Mouse (Mus musculus) CH12.LX (cell line): Measurements from ENCODE around the gene Ehf. TPM values are rescaled to one million over a fixed set of nuclear protein-coding genes. Genes with fewer than 3 reads are reported as not detected.

Experiments used
- DNase-seq: peaks from one replicate; pipeline ENCODE4 v3.0.0-alpha.2; 2013; ENCODE audit errors: extremely low read depth
- H3K27ac ChIP-seq: 2 replicates; pipeline ENCODE4 v1.5.1; 2012; ENCODE audit warnings: low read depth, mild to moderate bottlenecking, control low read depth, moderate library complexity; ENCODE audit not compliant: insufficient read depth
- H3K27me3 ChIP-seq: replicated peaks from 2 replicates; pipeline ENCODE3; 2012; ENCODE audit warnings: inconsistent platforms
- H3K36me3 ChIP-seq, 2 experiments: replicated peaks in 1 of 2; 2 replicates each; pipeline versions ENCODE3 to v1.6.1; 2012; ENCODE audit warnings: inconsistent platforms in 1 of 2, low read length in 1 of 2, mild to moderate bottlenecking in 1 of 2, mixed read lengths in 1 of 2, moderate library complexity in 1 of 2; ENCODE audit not compliant: control insufficient read depth in 1 of 2, insufficient read depth in 1 of 2
- H3K4me1 ChIP-seq, 2 experiments: 2 replicates each; pipeline ENCODE4 v1.6.1; 2012; ENCODE audit warnings: inconsistent platforms in 1 of 2, moderate library complexity in 1 of 2; ENCODE audit not compliant: insufficient read depth in 2 of 2, control insufficient read depth in 1 of 2
- H3K4me2 ChIP-seq: 2 replicates; pipeline ENCODE4 v1.6.1; 2012; ENCODE audit warnings: low read depth, mild to moderate bottlenecking, control low read depth; ENCODE audit not compliant: poor library complexity, insufficient read depth, severe bottlenecking
- H3K4me3 ChIP-seq, 3 experiments: fragments of 150-350 bp in 1 of 3; sonication (generic) in 1 of 3; replicated peaks in 1 of 3; 2 replicates each; pipeline versions ENCODE3 to v1.5.1; 2011 to 2012; ENCODE audit warnings: low read depth in 2 of 3, low read length in 2 of 3, mild to moderate bottlenecking in 2 of 3, moderate library complexity in 2 of 3, control low read depth in 1 of 3, improper control_type of control experiment in 1 of 3, inconsistent platforms in 1 of 3, mixed read lengths in 1 of 3; ENCODE audit not compliant: poor library complexity in 1 of 3
- H3K79me2 ChIP-seq: replicated peaks from 2 replicates; pipeline ENCODE4 v1.6.1; 2012; ENCODE audit warnings: mild to moderate bottlenecking, moderate library complexity; ENCODE audit not compliant: control insufficient read depth, poor library complexity, insufficient read depth, severe bottlenecking; ENCODE audit errors: extremely low read depth
- H3K9ac ChIP-seq: 2 replicates; pipeline ENCODE4 v1.6.1; 2012; ENCODE audit warnings: low read depth, mild to moderate bottlenecking, control low read depth, moderate library complexity; ENCODE audit not compliant: insufficient read depth
- H3K9me3 ChIP-seq: replicated peaks from 2 replicates; pipeline ENCODE3; 2012; ENCODE audit warnings: low read length, inconsistent platforms, mixed read lengths
- BHLHE40 ChIP-seq: IDR thresholded peaks from 2 replicates; pipeline ENCODE4 v1.6.1; 2011; ENCODE audit warnings: mild to moderate bottlenecking, low read depth, low read length, improper control_type of control experiment
- CHD1 ChIP-seq: IDR thresholded peaks from 2 replicates; pipeline ENCODE4 v1.6.1; 2012; ENCODE audit warnings: low read depth, low read length, improper control_type of control experiment, inconsistent platforms
- CHD2 ChIP-seq: IDR thresholded peaks from 2 replicates; pipeline ENCODE4 v1.6.1; 2011; ENCODE audit warnings: low read length, improper control_type of control experiment
- E2F4 ChIP-seq: IDR thresholded peaks from 2 replicates; pipeline ENCODE4 v1.6.1; 2011; ENCODE audit warnings: low read depth, low read length, improper control_type of control experiment; ENCODE audit not compliant: insufficient replicate concordance
- ELF1 ChIP-seq: IDR thresholded peaks from 2 replicates; pipeline ENCODE4 v1.6.1; 2014; ENCODE audit warnings: low read depth, mild to moderate bottlenecking, inconsistent platforms, low read length, improper control_type of control experiment
- ETS1 ChIP-seq: conservative IDR thresholded peaks from 2 replicates; pipeline ENCODE4 v1.6.1; 2012; ENCODE audit warnings: low read depth, mild to moderate bottlenecking, inconsistent platforms, low read length, improper control_type of control experiment, moderate library complexity
- HCFC1 ChIP-seq: IDR thresholded peaks from 2 replicates; pipeline ENCODE4 v1.6.1; 2012; ENCODE audit warnings: low read depth, mild to moderate bottlenecking, inconsistent platforms, low read length, improper control_type of control experiment
- JUN ChIP-seq: IDR thresholded peaks from 2 replicates; pipeline ENCODE4 v1.6.1; 2011; ENCODE audit warnings: low read depth, mild to moderate bottlenecking, low read length, improper control_type of control experiment, moderate library complexity; ENCODE audit not compliant: insufficient read depth
- JUND ChIP-seq: conservative IDR thresholded peaks from 2 replicates; pipeline ENCODE4 v1.6.1; 2011; ENCODE audit warnings: low read depth, low read length, improper control_type of control experiment
- KAT2A ChIP-seq: IDR thresholded peaks from 2 replicates; pipeline ENCODE4 v1.6.1; 2012; ENCODE audit warnings: low read length, improper control_type of control experiment, inconsistent platforms; ENCODE audit not compliant: insufficient replicate concordance
- MAX ChIP-seq: IDR thresholded peaks from 2 replicates; pipeline ENCODE4 v1.6.1; 2011; ENCODE audit warnings: low read length, improper control_type of control experiment
- MEF2A ChIP-seq: IDR thresholded peaks from 2 replicates; pipeline ENCODE4 v1.6.1; 2014; ENCODE audit warnings: low read depth, mild to moderate bottlenecking, inconsistent platforms, low read length, improper control_type of control experiment, borderline replicate concordance
- MXI1 ChIP-seq: IDR thresholded peaks from 2 replicates; pipeline ENCODE4 v1.6.1; 2011; ENCODE audit warnings: mild to moderate bottlenecking, low read depth, low read length, improper control_type of control experiment
- MYC ChIP-seq: IDR thresholded peaks from 2 replicates; pipeline ENCODE4 v1.6.1; 2011; ENCODE audit warnings: low read depth, mild to moderate bottlenecking, improper control_type of control experiment, low read length
- NELFE ChIP-seq: IDR thresholded peaks from 2 replicates; pipeline ENCODE4 v1.6.1; 2011; ENCODE audit warnings: low read depth, low read length, improper control_type of control experiment
- NRF1 ChIP-seq: IDR thresholded peaks from 2 replicates; pipeline ENCODE4 v1.6.1; 2014; ENCODE audit warnings: low read depth, mild to moderate bottlenecking, inconsistent platforms, low read length, improper control_type of control experiment, moderate library complexity
- PAX5 ChIP-seq: IDR thresholded peaks from 2 replicates; pipeline ENCODE4 v1.6.1; 2012; ENCODE audit warnings: low read length, inconsistent platforms, mixed read lengths
- POLR2A ChIP-seq: IDR thresholded peaks from 2 replicates; pipeline ENCODE4 v1.6.1; 2011; ENCODE audit warnings: low read depth, mild to moderate bottlenecking, improper control_type of control experiment, low read length
- POLR2AphosphoS2 ChIP-seq: IDR thresholded peaks from 2 replicates; pipeline ENCODE4 v1.6.1; 2011; ENCODE audit warnings: low read depth, low read length, improper control_type of control experiment
- RAD21 ChIP-seq: IDR thresholded peaks from 2 replicates; pipeline ENCODE4 v1.6.1; 2011; ENCODE audit warnings: low read depth, mild to moderate bottlenecking, low read length, improper control_type of control experiment, moderate library complexity
- RCOR1 ChIP-seq: conservative IDR thresholded peaks from 2 replicates; pipeline ENCODE4 v1.6.1; 2012; ENCODE audit warnings: low read depth, mild to moderate bottlenecking, inconsistent platforms, low read length, improper control_type of control experiment
- SMC3 ChIP-seq: IDR thresholded peaks from 2 replicates; pipeline ENCODE4 v1.6.1; 2011; ENCODE audit warnings: low read depth, low read length, improper control_type of control experiment
- TBP ChIP-seq: conservative IDR thresholded peaks from 2 replicates; pipeline ENCODE4 v1.6.1; 2011; ENCODE audit warnings: low read depth, low read length, improper control_type of control experiment
- TCF12 ChIP-seq: IDR thresholded peaks from 2 replicates; pipeline ENCODE4 v1.6.1; 2014; ENCODE audit warnings: low read depth, mild to moderate bottlenecking, inconsistent platforms, low read length, improper control_type of control experiment
- USF1 ChIP-seq: IDR thresholded peaks from 2 replicates; pipeline ENCODE4 v1.6.1; 2014; ENCODE audit warnings: low read depth, mild to moderate bottlenecking, inconsistent platforms, low read length, improper control_type of control experiment
- ZC3H11A ChIP-seq: IDR thresholded peaks from 2 replicates; pipeline ENCODE4 v1.6.1; 2012; ENCODE audit warnings: low read depth, mild to moderate bottlenecking, inconsistent platforms, low read length, improper control_type of control experiment
- ZKSCAN1 ChIP-seq: IDR thresholded peaks from 2 replicates; pipeline ENCODE4 v1.6.1; 2012; ENCODE audit warnings: low read depth, inconsistent platforms, low read length, improper control_type of control experiment, borderline replicate concordance
- ZMIZ1 ChIP-seq: IDR thresholded peaks from 2 replicates; pipeline ENCODE4 v1.6.1; 2012; ENCODE audit warnings: low read depth, mild to moderate bottlenecking, inconsistent platforms, low read length, improper control_type of control experiment
- ZNF384 ChIP-seq: IDR thresholded peaks from 2 replicates; pipeline ENCODE4 v1.6.1; 2012; ENCODE audit warnings: low read depth, low read length, improper control_type of control experiment, inconsistent platforms
- dilution Hi-C: fragments of 300-500 bp; cut with MboI; formaldehyde crosslinking; loops from 2 replicates; pipeline ENCODE4 v1.14.3; 2020; ENCODE audit warnings: low sequenced_read_pairs; ENCODE audit not compliant: extremely low pct_unique_long_range_greater_than_20kb, extremely low pct_ligation_motif_present
- in situ Hi-C: fragments of 300-500 bp; cut with MboI; formaldehyde crosslinking; loops from 3 replicates; pipeline ENCODE4 v1.14.3; 2019; ENCODE audit warnings: low sequenced_read_pairs, low pct_ligation_motif_present, low pct_unique_long_range_greater_than_20kb, mixed read lengths
- polyA plus RNA-seq: library from polyadenylated mRNA; unstranded; fragments of >175 nt; gene quantifications from 2 replicates; pipeline ENCODE4 v1.2.1, GENCODE M21; 2012; ENCODE audit warnings: low read depth; ENCODE audit not compliant: insufficient read length
- total RNA-seq, 2 experiments: library from RNA; depleted of rRNA; stranded (reverse); fragments of 300-350 nt in 1 of 2; fragments of >200 nt in 1 of 2; gene quantifications; 2 replicates each; pipeline ENCODE4 v1.2.3; 2012 to 2014

Gene Ehf
- total and polyA plus RNA-seq, 3 experiments, result 0.63 to 0.64 TPM; not detected in 1

DNA sequence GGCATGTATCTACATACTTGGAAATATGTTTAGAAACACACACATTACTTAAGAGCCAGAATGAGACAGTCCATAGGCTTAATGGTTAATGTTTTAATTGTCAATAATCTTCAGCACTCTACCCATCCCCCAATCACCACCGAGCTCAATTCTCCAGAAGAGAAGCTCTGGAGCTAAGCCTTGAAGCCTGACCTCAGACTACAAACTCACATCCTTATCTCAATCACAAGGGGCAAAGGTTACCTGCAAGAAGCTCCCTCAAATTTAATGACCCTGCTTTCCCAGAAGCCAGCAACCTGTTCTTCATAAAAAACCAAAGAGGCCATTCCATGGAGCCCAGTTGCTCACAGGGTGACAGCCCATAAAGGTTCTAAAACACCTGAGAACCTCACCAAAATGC is 19.1 kb upstream of the Ehf start:
- no peaks in the 10 kb centered on the region for H3K27me3 ChIP-seq
- H3K36me3 ChIP-seq, result no peaks in the 10 kb centered on the region
- dilution Hi-C loops, result no loop called here
- no peaks in the 10 kb centered on the region for H3K9me3 ChIP-seq
- H3K4me3 ChIP-seq, result no peak overlapping the region
- no peak overlapping the region for H3K4me2 ChIP-seq
- no peak for TF ChIP-seq HCFC1
- no peak for TF ChIP-seq NELFE
- TF ChIP-seq ZMIZ1, result no peak
- TF ChIP-seq ZC3H11A, result no peak
- no peak for TF ChIP-seq ZNF384
- TF ChIP-seq ZKSCAN1, result no peak
- TF ChIP-seq CHD1, result no peak
- TF ChIP-seq KAT2A, result no peak
- TF ChIP-seq, all 38 proteins: peak for 0
- H3K4me1 ChIP-seq, result no peaks in the 10 kb centered on the region
- H3K9ac ChIP-seq, result no peak overlapping the region
- H3K79me2 ChIP-seq, result no peaks in the 10 kb centered on the region
- no peak overlapping the region for H3K27ac ChIP-seq
- in situ Hi-C loops, result no loop called here
- DNase-seq, result no peak

DNA sequence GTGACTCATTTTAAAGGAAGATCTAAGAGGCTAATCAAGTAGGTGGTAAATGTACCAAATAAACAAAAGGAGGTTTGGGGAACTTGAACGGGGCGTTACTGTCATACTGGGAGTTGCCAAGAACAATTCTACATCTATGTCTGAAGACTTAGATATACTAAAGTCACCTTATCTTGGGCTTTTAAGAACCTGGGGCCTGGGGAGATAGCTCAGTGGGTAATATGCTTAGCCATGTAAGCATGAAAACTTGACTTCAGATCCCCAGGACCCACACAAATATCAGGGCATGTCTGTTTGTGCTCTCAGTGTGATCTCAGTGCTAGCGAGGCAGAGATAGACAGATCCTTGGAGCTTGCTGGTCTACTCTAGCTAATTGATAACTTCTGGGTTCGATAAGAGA is 18.6 kb upstream of the Ehf start:
- no peak for DNase-seq

DNA sequence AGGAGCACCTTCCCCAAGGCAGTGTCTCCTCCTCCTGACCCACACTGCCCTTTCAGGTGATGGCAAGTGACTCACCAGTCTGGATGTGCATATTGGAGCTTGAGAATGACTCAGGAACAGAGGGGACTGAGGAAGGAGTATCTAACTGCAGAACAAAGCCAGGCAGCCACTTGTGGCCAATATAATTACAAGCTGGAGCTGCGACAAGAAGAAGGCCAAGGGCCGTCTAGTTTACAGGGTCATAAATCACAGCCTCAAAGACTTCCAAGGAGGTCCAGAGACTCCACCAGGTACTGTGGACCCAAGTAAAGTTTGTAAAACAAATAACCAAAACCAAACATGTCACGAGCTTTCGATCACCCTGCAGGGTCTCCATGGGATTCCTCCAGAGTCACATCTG is 10.9 kb upstream of the Ehf start:
- dilution Hi-C loops, result no loop called here

More for the DNA sequence above, 18.6 kb upstream of the Ehf start:
- H3K4me2 ChIP-seq, result no peak overlapping the region
- no peak overlapping the region for H3K9ac ChIP-seq
- no peaks in the 10 kb centered on the region for H3K4me1 ChIP-seq
- no peak overlapping the region for H3K27ac ChIP-seq
- dilution Hi-C loops (no loop called here), in situ Hi-C loops (no loop called here)
- H3K9me3 ChIP-seq, result no peaks in the 10 kb centered on the region
- no peaks in the 10 kb centered on the region for H3K27me3 ChIP-seq
- H3K79me2 ChIP-seq, result no peaks in the 10 kb centered on the region
- TF ChIP-seq JUND (no peak), SMC3 (no peak), TCF12 (no peak), KAT2A (no peak), NRF1 (no peak), ELF1 (no peak), JUN (no peak), POLR2AphosphoS2 (no peak), BHLHE40 (no peak), ETS1 (no peak), E2F4 (no peak), MXI1 (no peak), MYC (no peak)
- H3K4me3 ChIP-seq, result no peak overlapping the region
- H3K36me3 ChIP-seq, result no peaks in the 10 kb centered on the region

More for the DNA sequence above, 10.9 kb upstream of the Ehf start:
- Histone ChIP-seq H3K27me3 (peaks cover 4% of the 10 kb centered on the region), H3K36me3 (no peaks in the 10 kb centered on the region), H3K9ac (no peak overlapping the region), H3K4me3 (no peak overlapping the region), H3K79me2 (no peaks in the 10 kb centered on the region), H3K9me3 (no peaks in the 10 kb centered on the region), H3K4me2 (no peak overlapping the region), H3K4me1 (peaks cover 0 to 5% of the 10 kb centered on the region in 2 experiments; a peak in 2 of 4 replicates), H3K27ac (no peak overlapping the region)
- in situ Hi-C loops, result no loop called here
- DNase-seq, result no peak
- no peak for TF ChIP-seq CHD2
- TF ChIP-seq BHLHE40, result no peak
- TF ChIP-seq RCOR1, result no peak
- no peak for TF ChIP-seq NRF1
- no peak for TF ChIP-seq MEF2A
- no peak for TF ChIP-seq PAX5
- TF ChIP-seq TBP, result no peak
- no peak for TF ChIP-seq USF1
- no peak for TF ChIP-seq ELF1
- TF ChIP-seq RAD21, result no peak
- TF ChIP-seq E2F4, result no peak
- no peak for TF ChIP-seq POLR2A
- no peak for TF ChIP-seq HCFC1
- no peak for TF ChIP-seq MAX
